Mouse (Mus musculus): ENCODE data around the gene 2010109A12Rik. TPM values are rescaled to one million over a fixed set of nuclear protein-coding genes. Genes with fewer than 3 reads are reported as not detected.

The 2010109A12Rik gene
- total RNA-seq, 2 experiments from 2014 or later = 0.68 TPM; not detected in 1

Other genes starting within 250 kb of the 2010109A12Rik start
- under 1 TPM in 1 of 2 experiments, not detected in 1; 0.08 TPM for gene Sowahb, start 161.5 kb upstream of the 2010109A12Rik start, total RNA-seq (2021)
- gene Sept11, start 113.1 kb upstream of the 2010109A12Rik start, total RNA-seq (2021) = 10 to 100 TPM; 29.9 to 32.5 TPM
- gene Ccni, start within 50 bp of the 2010109A12Rik start, total RNA-seq (2021) = 100 to 1,000 TPM; 167 to 188 TPM
- 10 to 100 TPM; 19.2 to 20.8 TPM for gene Ccng2, start 60.7 kb downstream of the 2010109A12Rik start, total RNA-seq (2021)